Mouse (Mus musculus) adrenal gland, postnatal 10 days (tissue): ENCODE measurements around the gene Actb. TPM values are rescaled to one million over a fixed set of nuclear protein-coding genes. Genes with fewer than 3 reads are reported as not detected.
"Not testable (repeated sequence)": the region's sequence is repeated elsewhere in the genome, so short reads cannot be mapped to it uniquely, and the experiment has no call there.

ENCODE experiments used
- DNase-seq: peaks from one replicate; pipeline ENCODE4 v3.0.0; 2021; ENCODE audit warnings: mixed read lengths
- total RNA-seq, 2 experiments: library from RNA; stranded (reverse); gene quantifications; 2 replicates each; pipeline ENCODE4 v1.2.3; 2021

The Actb gene
- total RNA-seq, 2 experiments from 2014 or later, result 2,913 to 2,936 TPM

DNA sequence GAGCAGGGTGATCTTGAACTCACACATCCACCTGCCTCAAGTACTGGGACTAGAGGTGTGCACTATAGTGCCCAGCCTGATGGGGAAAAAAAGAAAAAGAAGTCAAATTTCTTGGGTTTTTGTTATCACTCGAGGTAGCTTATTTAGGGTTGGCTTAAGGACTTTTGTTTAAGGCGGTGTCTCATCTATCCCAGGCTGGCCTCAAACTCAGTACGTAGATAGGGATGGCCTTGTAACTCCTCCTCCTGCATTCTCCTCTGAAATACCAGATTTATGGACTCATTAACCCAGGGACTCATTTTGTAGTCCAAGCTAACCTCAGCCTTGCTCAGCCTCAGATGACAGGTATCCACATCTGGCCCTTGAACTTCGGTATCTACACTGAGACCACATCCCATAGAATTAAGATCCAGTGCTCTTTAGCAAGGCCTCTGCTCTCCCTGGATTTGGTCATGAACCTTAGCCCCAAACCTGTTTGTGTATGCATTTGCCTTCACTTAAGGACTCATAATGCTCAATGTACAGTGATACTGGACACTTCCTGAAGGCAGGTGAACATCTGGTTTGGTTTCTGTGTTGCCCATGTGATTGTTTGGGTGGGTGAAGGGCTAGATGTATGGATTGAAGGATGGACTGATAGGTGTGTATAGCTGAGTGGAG is 4.6 kb downstream of the Actb start:
- no peak for DNase-seq

- peak; percentile 68 for DNase-seq
These were observed 5.2 kb downstream of the Actb start for GRCm38 (mm10) chr5:142901355-142901802.

GRCm38 (mm10) chr5:142900651-142901050 is 5.9 kb downstream of the Actb start:
- no peak for DNase-seq

DNA sequence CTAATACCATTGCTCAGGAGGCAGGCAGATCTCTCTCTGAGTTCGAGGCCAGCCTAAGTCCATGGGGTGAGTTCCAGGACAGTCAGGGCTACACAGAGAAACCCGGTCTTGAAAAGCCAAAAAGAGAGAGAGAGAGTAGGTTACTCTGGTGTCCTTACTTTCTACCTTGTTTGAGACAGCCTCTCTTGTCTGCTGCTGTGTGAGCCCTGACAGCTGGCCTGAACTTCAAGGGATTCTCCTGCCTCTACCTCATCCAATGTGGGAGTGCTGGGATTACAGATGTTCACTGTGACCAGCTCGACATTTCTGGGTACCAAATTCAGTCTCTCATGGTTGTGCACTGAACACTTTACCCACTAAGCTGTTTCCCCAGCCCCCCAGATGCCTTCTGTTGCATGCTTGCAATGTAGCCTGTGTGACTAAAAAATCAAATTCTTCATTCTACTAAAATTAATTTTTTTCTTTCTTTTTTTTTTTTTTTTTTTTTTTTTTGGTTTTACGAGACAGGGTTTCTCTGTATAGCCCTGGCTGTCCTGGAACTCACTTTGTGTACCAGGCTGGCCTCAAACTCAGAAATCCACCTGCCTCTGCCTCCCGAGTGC is 6.5 kb downstream of the Actb start:
- no peak for DNase-seq

GRCm38 (mm10) chr5:142899057-142899601 is 7.4 kb downstream of the Actb start:
- DNase-seq, result no peak

- no peak for DNase-seq
These were observed 8.2 kb downstream of the Actb start for GRCm38 (mm10) chr5:142898316-142898715.

GRCm38 (mm10) chr5:142897568-142898248 is 8.8 kb downstream of the Actb start:
- peak; percentile 52 for DNase-seq

DNA sequence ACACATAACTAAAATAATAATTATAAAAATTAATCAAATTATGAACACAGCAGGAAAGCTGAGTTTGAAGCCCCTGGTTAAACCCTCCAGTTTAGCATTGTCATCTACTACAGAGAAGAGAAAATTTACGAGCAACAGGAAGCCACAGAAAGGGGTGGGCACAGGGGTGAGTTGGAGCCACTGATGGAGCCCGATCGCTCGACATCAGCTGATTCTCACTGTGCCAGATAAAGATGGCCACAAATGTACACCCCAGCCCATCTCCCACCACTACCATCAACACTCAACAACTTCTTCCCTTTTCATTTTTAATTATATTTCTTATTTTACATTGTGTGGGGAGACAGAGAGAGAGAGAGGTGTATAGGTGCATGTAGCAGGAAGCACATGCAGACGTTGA is 9.8 kb downstream of the Actb start:
- DNase-seq, result no peak

- DNase-seq, result no peak
These were observed 10.4 kb downstream of the Actb start for GRCm38 (mm10) chr5:142896192-142896591.

- peak; percentile 95 for DNase-seq
These were observed 11.5 kb downstream of the Actb start, which contains the start of gene Fbxl18 for GRCm38 (mm10) chr5:142894918-142895613. Gene Fbxl18, minus strand, starts transcription at chr5:142895421.

DNA sequence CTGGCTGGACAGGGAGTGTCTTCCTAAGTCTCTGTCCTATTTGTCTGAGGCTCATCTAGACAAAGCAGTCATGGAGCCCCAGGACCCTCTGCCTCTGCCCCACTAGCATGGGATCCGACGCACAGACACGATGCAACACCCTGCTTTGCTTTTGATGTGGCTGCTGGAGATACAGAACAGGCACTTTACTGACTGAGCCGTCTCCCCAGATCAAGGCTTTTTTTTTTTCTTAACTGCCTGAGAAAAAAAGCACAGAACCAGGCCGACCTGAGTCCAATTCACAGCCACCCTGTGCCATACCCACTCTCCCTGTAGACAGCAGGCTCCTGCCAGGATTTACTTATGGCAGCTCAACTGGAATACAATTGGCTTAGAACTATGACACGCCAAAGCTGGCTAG is 15.2 kb downstream of the Actb start:
- no peak for DNase-seq

DNA sequence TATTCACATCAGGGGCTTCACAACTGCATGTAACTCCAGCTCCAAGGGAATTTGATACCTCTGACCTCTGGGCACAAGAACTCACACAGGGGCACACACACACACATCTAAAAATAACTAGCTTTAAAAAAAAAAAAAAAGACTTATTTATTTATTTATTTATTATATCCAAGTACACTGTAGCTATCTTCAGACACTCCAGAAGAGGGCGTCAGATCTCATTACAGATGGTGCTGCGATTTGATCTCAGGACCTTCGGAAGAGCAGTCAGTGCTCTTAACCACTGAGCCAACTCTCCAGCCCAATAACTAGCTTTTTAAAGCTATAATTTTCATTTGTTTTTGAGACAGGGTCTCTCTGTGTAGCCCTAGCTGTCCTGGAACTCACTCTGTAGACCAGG is 19.0 kb downstream of the Actb start:
- DNase-seq, result not testable (repeated sequence)

GRCm38 (mm10) chr5:142886761-142887160 is 19.8 kb downstream of the Actb start:
- DNase-seq, result no peak

DNA sequence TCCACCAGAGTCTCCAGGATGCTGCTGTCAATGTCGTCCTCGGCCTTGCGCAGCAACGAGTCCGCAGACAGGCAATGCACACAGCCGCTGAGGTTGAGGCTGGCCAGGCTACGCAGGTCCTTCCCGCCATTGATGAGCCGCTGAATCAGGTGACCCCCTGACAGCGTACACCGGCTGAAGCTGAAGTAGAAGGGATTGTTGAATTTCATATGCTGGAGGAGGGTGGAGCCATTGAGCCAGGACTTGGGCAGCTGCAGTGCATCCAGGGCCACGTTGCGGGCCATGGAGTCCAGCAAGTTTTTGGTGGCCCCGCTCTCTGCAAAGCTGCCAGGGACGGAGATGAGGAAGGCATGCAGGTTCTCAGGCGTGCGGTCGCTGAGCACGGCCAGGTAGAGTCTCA is 20.4 kb downstream of the Actb start:
- DNase-seq, result no peak

GRCm38 (mm10) chr5:142882471-142882870 is 24.1 kb downstream of the Actb start:
- DNase-seq, result no peak

GRCm38 (mm10) chr5:142881936-142882335 is 24.6 kb downstream of the Actb start:
- no peak for DNase-seq

DNA sequence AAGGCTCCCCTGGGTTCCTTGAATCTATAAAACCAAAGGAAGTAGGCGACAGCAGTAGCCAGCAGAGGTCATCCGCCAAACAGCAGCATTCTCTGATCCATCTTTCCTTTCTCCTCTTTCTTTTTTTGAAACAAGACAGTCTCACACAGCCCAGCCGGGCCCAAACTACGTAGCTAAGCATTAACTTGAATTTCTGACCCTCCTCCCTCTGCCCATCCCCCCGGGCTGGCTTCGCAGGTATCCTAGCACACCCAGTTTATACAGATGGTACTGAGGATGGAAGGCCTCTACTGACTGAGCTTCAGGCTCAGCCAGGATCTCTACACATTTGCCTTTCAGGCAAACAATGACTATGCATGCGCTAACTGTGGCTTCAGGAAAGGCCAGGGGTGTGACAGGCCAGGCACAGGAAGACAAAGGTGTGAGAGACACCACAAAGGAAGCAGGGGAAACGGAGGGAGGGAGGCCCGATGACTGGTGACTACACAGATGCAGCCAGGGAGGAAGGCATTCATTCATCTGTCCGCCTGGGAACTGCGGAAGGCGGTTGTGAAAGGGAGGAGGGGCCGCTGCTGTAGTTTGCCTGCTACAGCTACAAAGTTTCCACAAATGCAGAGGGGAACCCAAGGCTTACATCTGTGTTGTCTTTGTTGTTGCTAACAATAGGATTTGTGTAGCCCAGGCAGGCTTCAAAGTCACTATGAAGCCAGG is 25.6 kb downstream of the Actb start:
- DNase-seq, result no peak

DNA sequence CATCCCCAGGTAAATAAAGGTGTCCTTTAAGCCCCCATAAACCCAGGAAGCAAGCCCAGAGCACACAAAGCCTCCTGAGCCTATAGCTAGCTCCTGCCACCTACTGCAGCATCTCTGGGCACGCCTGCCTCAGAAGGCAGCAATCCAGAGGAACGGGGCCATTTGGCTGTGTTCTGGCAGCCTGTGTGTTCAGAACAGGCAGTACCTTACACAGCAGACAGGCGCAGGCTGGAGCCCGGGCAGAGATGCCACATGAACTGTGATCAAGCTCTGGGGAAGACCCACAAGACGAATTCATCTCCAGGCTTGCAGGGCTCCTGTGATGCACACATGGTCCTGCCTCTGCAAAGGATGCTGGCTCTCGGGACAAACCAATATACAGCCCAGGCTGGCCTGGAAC is 26.3 kb downstream of the Actb start:
- DNase-seq, result no peak

- peak; percentile 89 for DNase-seq
These were observed 27.0 kb downstream of the Actb start for GRCm38 (mm10) chr5:142879318-142880175.

DNA sequence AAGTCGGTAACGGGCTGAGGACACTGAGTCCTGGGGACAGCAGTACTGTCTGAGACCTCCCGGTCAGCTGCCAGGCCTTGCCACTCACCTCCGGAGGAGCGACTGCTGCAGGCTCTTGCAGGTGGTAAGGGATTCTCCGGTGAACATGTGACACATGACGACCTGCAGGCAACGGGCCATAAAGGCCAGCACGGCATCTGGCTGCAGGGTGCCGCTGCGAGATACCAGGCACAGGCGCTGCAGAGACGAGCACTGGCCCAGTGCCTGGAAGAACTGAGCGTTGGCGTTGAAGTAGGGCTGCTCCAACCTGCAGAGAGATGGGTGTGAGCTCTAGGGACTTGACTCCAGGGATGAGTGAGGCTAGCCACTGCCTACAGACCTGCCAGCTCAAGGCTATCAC is 28.0 kb downstream of the Actb start:
- no peak for DNase-seq
